Mouse (Mus musculus) erythroblast, embryonic 14.5 days (primary cell): ENCODE measurements around the gene Usp42.

Experiments used
- GATA1 ChIP-seq: IDR thresholded peaks from 2 replicates; pipeline ENCODE4 v1.6.1; 2012; ENCODE audit warnings: low read length, inconsistent platforms, mixed read lengths
- TAL1 ChIP-seq: IDR thresholded peaks from 3 replicates; pipeline ENCODE4 v1.6.1; 2012; ENCODE audit warnings: low read length, inconsistent platforms, mixed read lengths

DNA sequence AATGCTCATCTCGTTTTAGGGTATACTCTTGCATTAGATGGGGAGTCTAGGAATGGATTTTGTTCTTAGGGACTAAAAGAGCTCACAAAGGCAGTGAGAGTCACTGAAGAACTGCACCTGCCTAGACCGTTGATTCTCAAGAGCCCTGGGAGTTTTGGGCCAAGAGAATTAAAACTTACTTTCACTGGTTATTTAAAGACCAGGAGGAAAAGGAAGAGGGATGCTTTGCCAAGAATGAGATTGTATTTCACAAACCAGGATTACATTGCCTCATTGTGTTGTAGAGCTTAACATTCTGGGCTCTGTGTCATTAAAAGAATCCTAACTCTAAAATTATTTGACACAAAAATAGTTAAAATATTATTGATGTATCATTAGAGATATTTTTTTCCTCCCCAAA lies 66.5 kb downstream of the Usp42 start:
- TF ChIP-seq GATA1, result no peak
- no peak for TF ChIP-seq TAL1
